Mouse (Mus musculus): ENCODE measurements around the gene Ptprr. TPM values are rescaled to one million over a fixed set of nuclear protein-coding genes. Genes with fewer than 3 reads are reported as not detected.
A peak's percentile ranks its signal among the peaks of the same experiment; 100 is the strongest.

Ptprr gene
- polyA plus RNA-seq, 1 experiment, result 11.8 TPM

DNA sequence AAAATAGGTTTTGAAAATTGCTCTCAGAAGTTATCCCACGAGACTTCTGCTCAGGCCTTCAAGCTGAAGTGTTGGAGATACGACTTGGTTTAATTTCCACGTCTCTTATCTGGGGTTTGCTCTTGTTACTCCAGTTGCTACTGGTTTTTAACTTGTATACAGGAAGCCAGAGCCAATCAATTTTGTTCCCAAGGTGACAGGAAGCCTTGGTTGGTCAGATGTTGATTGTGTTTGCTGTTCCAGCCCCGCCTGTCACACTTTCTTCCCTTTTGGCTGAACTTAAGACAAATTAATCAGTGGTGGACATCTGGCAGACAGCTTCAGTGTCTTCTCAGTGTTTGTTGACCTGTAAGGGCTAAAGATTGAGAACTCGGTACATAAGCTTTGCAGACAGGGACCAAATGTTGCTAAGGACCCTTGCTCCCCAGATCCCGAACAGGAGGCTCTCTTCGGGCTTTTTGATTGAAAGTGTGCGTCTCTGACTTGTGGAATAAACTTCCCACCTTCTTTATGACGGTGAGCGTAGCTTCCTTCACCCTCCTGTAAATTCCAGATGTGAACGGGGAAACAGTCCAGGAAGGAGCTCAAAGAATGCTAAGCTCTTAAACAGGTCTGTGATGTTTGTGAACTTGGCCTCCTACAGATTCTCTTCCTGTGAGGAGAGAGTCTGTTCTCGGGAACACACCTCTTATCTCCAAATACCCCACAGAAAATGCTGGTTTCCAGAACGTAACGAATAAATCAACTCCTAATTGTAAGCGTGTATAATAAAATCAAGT is 187.8 kb downstream of the Ptprr start:
- TF ChIP-seq CTCF (IDR thresholded peaks at IDR 0.05; ENCODE audit: extremely low read depth, insufficient read depth, low read length) (no peak), POLR2A (IDR thresholded peaks at IDR 0.05; ENCODE audit: extremely low read depth, insufficient read depth, low read length) (no peak)
- Histone ChIP-seq H3K4me1 (ENCODE audit: control insufficient read depth, insufficient read depth, low read length) (no peaks in the 10 kb centered on the region), H3K27ac (ENCODE audit: insufficient read depth, low read length) (no peak overlapping the region), H3K4me3 (ENCODE audit: insufficient read depth, low read length) (no peak overlapping the region)

DNA sequence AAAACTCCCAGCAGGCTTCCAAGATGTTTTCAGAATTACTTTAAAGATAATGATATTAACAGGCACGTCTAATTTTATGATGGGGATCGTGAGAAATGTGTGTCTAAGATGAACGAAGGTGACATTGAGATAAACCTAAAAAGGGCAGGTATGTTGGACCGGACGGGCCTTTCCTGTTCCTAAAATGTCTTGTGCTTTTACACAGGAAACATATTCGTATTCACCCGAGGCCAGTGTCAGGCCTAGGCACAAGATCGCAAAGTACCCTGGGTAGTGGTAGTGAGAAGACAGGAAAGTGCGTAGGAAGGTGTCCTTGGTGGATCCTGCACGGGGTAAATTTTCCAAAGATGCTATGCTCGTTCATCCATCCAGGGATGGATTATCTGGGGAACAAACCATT is 188.4 kb downstream of the Ptprr start:
- H3K27ac ChIP-seq (ENCODE audit: insufficient read depth, low read length), result no peak overlapping the region
- no peak overlapping the region for H3K4me3 ChIP-seq (ENCODE audit: insufficient read depth, low read length)
- no peaks in the 10 kb centered on the region for H3K4me1 ChIP-seq (ENCODE audit: control insufficient read depth, insufficient read depth, low read length)
- TF ChIP-seq POLR2A (IDR thresholded peaks at IDR 0.05; ENCODE audit: extremely low read depth, insufficient read depth, low read length) (no peak), CTCF (IDR thresholded peaks at IDR 0.05; ENCODE audit: extremely low read depth, insufficient read depth, low read length) (no peak)

DNA sequence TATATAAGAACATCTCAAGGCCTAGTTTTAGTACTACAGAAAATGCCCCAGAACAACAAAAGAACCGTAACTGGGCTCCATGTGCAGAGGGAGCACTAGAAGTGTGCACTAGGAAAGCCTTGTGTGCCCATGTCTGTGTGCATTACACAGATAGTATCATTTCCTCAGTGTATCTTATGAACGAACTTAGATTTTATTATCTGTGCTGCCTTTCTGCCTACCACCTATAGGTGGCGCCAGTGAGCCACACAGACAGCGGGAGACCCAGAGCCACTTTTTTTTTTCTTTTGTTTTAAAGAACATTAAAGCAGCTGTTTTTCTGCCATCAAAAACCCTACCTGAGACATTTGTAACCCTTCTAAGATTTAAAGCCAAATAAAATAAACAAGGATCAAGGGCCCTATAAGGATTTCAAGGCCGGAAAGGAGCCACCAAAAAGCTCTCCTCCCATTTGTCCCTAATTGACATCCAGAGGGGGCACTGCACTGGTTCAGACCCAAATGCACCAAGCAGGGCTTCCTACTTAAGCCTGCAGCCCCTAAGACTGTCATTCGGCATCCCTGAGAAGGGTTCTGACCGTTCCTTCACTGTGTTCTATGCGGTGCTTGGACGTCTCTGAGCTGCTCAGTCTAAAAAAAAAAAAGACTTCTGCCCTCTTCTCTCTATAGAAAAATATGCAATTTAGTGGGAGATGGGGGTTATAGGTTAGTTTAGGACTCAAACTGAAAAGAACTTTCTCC is 190.1 kb downstream of the Ptprr start:
- H3K4me1 ChIP-seq (ENCODE audit: control insufficient read depth, insufficient read depth, low read length), result no peaks in the 10 kb centered on the region
- H3K27ac ChIP-seq (ENCODE audit: insufficient read depth, low read length), result 0 out of 2 replicates have a peak overlapping the region, but pooled peaks have one; percentile 35
- H3K4me3 ChIP-seq (ENCODE audit: insufficient read depth, low read length), result no peak overlapping the region
- TF ChIP-seq CTCF (IDR thresholded peaks at IDR 0.05; ENCODE audit: extremely low read depth, insufficient read depth, low read length) (peak; percentile 87), POLR2A (IDR thresholded peaks at IDR 0.05; ENCODE audit: extremely low read depth, insufficient read depth, low read length) (no peak)

DNA sequence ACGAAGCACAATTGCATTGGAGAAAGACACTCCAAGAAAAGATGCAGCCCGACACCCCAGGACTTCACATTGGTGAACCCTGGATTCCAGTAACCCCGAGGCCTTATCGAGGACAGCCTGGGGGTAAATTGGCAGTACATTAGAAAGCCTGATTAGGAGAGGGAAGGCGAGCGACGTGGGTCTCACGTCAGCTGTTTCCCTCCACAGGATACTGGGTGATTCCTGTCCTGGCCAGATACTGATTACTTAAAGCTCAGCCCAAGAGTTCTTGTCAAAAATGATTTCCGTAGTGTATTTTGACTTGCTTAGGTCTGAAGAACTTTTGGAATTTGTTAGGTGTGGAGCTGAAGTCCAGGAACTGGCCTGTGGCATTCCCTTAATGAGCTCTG is 190.7 kb downstream of the Ptprr start:
- no peaks in the 10 kb centered on the region for H3K4me1 ChIP-seq (ENCODE audit: control insufficient read depth, insufficient read depth, low read length)
- H3K4me3 ChIP-seq (ENCODE audit: insufficient read depth, low read length), result no peak overlapping the region
- 0 out of 2 replicates have a peak overlapping the region, but pooled peaks have one; percentile 35 for H3K27ac ChIP-seq (ENCODE audit: insufficient read depth, low read length)
- no peak for TF ChIP-seq POLR2A (IDR thresholded peaks at IDR 0.05; ENCODE audit: extremely low read depth, insufficient read depth, low read length)
- no peak for TF ChIP-seq CTCF (IDR thresholded peaks at IDR 0.05; ENCODE audit: extremely low read depth, insufficient read depth, low read length)

DNA sequence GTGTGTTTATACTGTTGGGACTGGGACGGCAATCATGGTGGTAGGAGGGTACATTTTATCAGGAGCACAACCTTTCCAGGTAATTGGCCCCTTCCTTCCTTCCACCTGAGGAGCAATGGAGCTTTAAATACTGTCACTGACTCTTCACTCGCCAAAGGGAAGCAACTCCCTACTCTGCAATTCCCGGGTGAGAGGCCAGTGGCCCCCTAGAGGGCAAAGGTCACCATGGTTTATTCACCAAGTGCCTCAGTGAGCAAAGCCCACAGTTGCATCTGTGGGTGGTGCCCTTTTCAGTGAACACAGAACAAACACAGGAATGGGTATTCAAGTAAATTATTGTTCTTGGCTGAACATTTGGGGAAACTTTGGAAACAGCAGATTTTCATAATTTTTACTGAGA is 194.1 kb downstream of the Ptprr start:
- no peak for TF ChIP-seq CTCF (IDR thresholded peaks at IDR 0.05; ENCODE audit: extremely low read depth, insufficient read depth, low read length)
- TF ChIP-seq POLR2A (IDR thresholded peaks at IDR 0.05; ENCODE audit: extremely low read depth, insufficient read depth, low read length), result no peak
- H3K27ac ChIP-seq (ENCODE audit: insufficient read depth, low read length), result no peak overlapping the region
- H3K4me3 ChIP-seq (ENCODE audit: insufficient read depth, low read length), result no peak overlapping the region

DNA sequence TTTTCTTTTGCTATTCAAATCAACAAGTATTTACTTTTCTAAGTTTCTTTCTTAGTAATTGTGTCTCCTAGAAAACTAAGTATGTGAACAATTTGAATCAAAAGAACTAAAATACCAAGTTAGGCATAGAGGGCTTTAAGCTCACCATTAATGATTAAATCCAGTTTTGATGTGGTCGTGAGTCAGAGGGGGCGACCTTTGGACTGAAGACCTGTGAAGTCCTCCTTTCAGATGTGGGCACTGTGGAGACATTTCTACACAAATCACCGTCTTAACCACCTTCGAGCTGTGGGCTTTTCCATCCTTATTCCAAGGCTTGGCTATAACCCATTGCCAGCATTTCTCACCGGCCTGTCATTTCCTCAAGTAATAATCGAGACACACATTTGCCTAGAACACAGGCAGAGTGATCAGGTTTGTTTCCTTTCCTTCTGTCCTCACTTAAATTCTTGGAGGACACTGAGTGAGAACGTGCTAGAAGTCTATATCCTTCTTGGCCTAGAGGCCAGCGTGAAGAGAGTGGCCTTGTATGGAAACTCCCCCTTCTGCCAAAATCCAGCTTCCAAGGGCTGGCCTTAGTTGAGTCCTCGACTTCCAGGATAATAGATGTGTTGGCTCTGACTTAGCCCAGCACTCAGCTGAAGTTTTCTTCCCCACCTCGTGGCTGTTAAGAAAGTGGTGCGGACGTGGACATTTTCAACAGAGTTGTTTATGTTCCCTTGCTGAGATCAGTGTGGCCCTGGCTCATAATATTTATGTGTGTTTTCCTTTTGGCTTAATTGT is 202.5 kb downstream of the Ptprr start:
- no peak overlapping the region for H3K4me3 ChIP-seq (ENCODE audit: insufficient read depth, low read length)
- no peak for TF ChIP-seq CTCF (IDR thresholded peaks at IDR 0.05; ENCODE audit: extremely low read depth, insufficient read depth, low read length)
- TF ChIP-seq POLR2A (IDR thresholded peaks at IDR 0.05; ENCODE audit: extremely low read depth, insufficient read depth, low read length), result no peak
- no peak overlapping the region for H3K27ac ChIP-seq (ENCODE audit: insufficient read depth, low read length)
- H3K4me1 ChIP-seq (ENCODE audit: control insufficient read depth, insufficient read depth, low read length), result no peaks in the 10 kb centered on the region

More for the DNA sequence above, 194.1 kb downstream of the Ptprr start:
- H3K4me1 ChIP-seq (ENCODE audit: control insufficient read depth, insufficient read depth, low read length), result no peaks in the 10 kb centered on the region

DNA sequence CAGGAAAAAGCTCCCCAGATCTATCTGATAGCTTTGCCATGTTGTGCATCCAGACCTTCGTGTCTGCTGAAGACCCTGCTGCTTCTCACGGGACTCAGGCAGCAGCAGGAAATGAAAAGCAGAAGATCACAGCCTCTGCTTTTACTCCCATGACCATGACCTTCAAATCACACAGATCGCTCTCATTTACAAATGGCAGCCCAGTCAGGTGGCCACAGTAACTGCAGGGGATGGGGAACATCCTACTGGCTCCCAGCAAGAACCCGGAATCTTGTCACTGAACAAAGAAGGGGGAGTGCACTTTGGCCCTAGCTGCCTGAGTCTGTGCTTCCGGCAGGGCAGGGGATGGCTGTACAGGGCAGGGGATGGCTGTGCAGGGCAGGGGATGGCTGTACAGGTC is 217.3 kb downstream of the Ptprr start:
- H3K4me3 ChIP-seq (ENCODE audit: insufficient read depth, low read length), result no peak overlapping the region
- H3K27ac ChIP-seq (ENCODE audit: insufficient read depth, low read length), result no peak overlapping the region
- H3K4me1 ChIP-seq (ENCODE audit: control insufficient read depth, insufficient read depth, low read length), result no peaks in the 10 kb centered on the region
- TF ChIP-seq CTCF (IDR thresholded peaks at IDR 0.05; ENCODE audit: extremely low read depth, insufficient read depth, low read length) (no peak), POLR2A (IDR thresholded peaks at IDR 0.05; ENCODE audit: extremely low read depth, insufficient read depth, low read length) (no peak)

DNA sequence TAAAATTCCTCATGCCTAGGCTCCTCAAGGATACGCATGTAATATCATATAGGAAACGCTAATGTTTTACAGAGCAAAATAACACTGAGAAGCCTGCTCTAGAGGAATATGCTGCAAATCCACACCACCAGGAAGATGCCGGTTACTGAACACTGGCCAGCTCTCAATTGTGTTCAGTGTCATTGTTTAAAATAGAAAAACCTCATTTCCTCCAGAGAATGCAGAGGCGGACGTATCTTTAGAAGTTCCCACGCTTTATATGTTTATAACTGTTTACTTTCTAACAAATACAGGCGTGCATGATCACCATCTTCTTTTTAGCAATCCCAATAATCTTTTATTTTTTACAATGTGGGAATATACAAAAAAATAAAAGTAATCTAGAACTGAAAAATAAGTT is 224.2 kb downstream of the Ptprr start:
- TF ChIP-seq CTCF (IDR thresholded peaks at IDR 0.05; ENCODE audit: extremely low read depth, insufficient read depth, low read length) (no peak), POLR2A (IDR thresholded peaks at IDR 0.05; ENCODE audit: extremely low read depth, insufficient read depth, low read length) (no peak)
- Histone ChIP-seq H3K27ac (ENCODE audit: insufficient read depth, low read length) (no peak overlapping the region), H3K4me3 (ENCODE audit: insufficient read depth, low read length) (no peak overlapping the region), H3K4me1 (ENCODE audit: control insufficient read depth, insufficient read depth, low read length) (no peaks in the 10 kb centered on the region; the same call in 1 of the 2 replicates)

DNA sequence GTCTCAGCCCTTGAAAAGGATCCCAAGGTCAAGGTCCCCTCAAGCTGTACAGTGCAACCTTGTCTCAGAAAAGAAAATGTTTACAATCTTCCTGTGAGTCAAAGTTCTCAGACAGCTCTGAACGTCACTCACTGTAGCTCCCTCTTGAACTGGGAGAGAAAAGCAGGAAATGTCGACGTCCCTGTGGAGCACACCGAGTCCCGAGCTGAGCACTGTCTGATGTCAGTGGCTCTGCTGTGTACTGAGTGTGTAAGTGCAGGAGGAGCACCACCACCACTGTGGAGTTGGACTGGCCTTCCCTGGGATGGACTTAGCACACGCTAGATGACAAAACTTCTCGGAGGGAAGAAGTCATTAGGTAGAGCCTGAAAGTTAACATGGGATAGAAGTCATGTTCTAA is 225.4 kb downstream of the Ptprr start:
- TF ChIP-seq CTCF (IDR thresholded peaks at IDR 0.05; ENCODE audit: extremely low read depth, insufficient read depth, low read length), result no peak
- no peak for TF ChIP-seq POLR2A (IDR thresholded peaks at IDR 0.05; ENCODE audit: extremely low read depth, insufficient read depth, low read length)
- H3K27ac ChIP-seq (ENCODE audit: insufficient read depth, low read length), result no peak overlapping the region
- no peaks in the 10 kb centered on the region; the same call in 1 of the 2 replicates for H3K4me1 ChIP-seq (ENCODE audit: control insufficient read depth, insufficient read depth, low read length)
- H3K4me3 ChIP-seq (ENCODE audit: insufficient read depth, low read length), result no peak overlapping the region

All from cortical plate, adult 2 months (tissue).